Mouse (Mus musculus) ES-E14 (cell line): ENCODE data around the gene Plxna2. TPM values are rescaled to one million over a fixed set of nuclear protein-coding genes. Genes with fewer than 3 reads are reported as not detected.

ENCODE experiments used
- DNase-seq: peaks from one replicate; pipeline ENCODE4 v3.0.0-alpha.2; 2013; ENCODE audit warnings: low read depth, low spot score
- H3K27ac ChIP-seq: 2 replicates; pipeline ENCODE4 v1.5.1; 2012; ENCODE audit warnings: low read depth, mild to moderate bottlenecking, low read length, moderate library complexity, mixed read lengths; ENCODE audit not compliant: poor library complexity, insufficient read depth, severe bottlenecking
- H3K36me3 ChIP-seq: 2 replicates; pipeline ENCODE4 v1.6.1; 2012; ENCODE audit warnings: mild to moderate bottlenecking, low read length, moderate library complexity, mixed read lengths; ENCODE audit not compliant: control insufficient read depth, poor library complexity, insufficient read depth, severe bottlenecking
- H3K4me1 ChIP-seq, 2 experiments: fragments of 150-350 bp in 1 of 2; sonication (generic) in 1 of 2; 2 replicates each; pipeline ENCODE4 v1.6.1; 2012; ENCODE audit warnings: low read length in 2 of 2, mild to moderate bottlenecking in 1 of 2, mixed read lengths in 1 of 2; ENCODE audit not compliant: control insufficient read depth in 2 of 2, insufficient read depth in 2 of 2, poor library complexity in 1 of 2
- H3K4me3 ChIP-seq, 2 experiments: fragments of 150-350 bp in 1 of 2; sonication (generic) in 1 of 2; 2 replicates each; pipeline ENCODE4 v1.5.1; 2012; ENCODE audit warnings: low read length in 2 of 2, low read depth in 1 of 2, mild to moderate bottlenecking in 1 of 2, mixed read lengths in 1 of 2; ENCODE audit not compliant: insufficient read depth in 1 of 2, poor library complexity in 1 of 2, severe bottlenecking in 1 of 2
- H3K9ac ChIP-seq: 2 replicates; pipeline ENCODE4 v1.6.1; 2012; ENCODE audit warnings: low read depth, mild to moderate bottlenecking, low read length, mixed read lengths; ENCODE audit not compliant: poor library complexity, insufficient read depth, severe bottlenecking
- H3K9me3 ChIP-seq: fragments of 150-350 bp; sonication (generic); 2 replicates; pipeline ENCODE4 v1.6.1; 2012; ENCODE audit warnings: low read depth, mild to moderate bottlenecking, low read length; ENCODE audit not compliant: control insufficient read depth, insufficient read depth
- CHD2 ChIP-seq: IDR thresholded peaks from 2 replicates; pipeline ENCODE4 v1.6.1; 2014; ENCODE audit warnings: mild to moderate bottlenecking, low read depth, low read length, inconsistent platforms
- HCFC1 ChIP-seq: IDR thresholded peaks from 2 replicates; pipeline ENCODE4 v1.6.1; 2012; ENCODE audit warnings: low read length, inconsistent platforms, borderline replicate concordance; ENCODE audit not compliant: insufficient read depth
- MAFK ChIP-seq: IDR thresholded peaks from 2 replicates; pipeline ENCODE4 v1.6.1; 2014; ENCODE audit warnings: mild to moderate bottlenecking, low read depth, low read length, inconsistent platforms; ENCODE audit not compliant: insufficient read depth
- ZC3H11A ChIP-seq: IDR thresholded peaks from 2 replicates; pipeline ENCODE4 v1.6.1; 2012; ENCODE audit warnings: low read depth, mild to moderate bottlenecking, inconsistent platforms, low read length, borderline replicate concordance
- ZNF384 ChIP-seq: IDR thresholded peaks from 2 replicates; pipeline ENCODE4 v1.6.1; 2012; ENCODE audit warnings: low read depth, low read length, inconsistent platforms
- in situ Hi-C, 2 experiments: fragments of 600-800 bp; cut with MboI; formaldehyde crosslinking; loops; one replicate each; pipeline ENCODE4 v1.15.1; 2025; ENCODE audit warnings: low sequenced_read_pairs in 2 of 2, inconsistent platforms in 1 of 2; ENCODE audit not compliant: unreplicated experiment in 2 of 2
- total RNA-seq: library from RNA; depleted of rRNA; stranded (reverse); fragments of 300-350 nt; gene quantifications from 2 replicates; pipeline ENCODE4 v1.2.3, GENCODE M21; 2012

Gene Plxna2
- total RNA-seq, 1 experiment = 3.9 TPM

GRCm38 (mm10) chr1:194774350-194774749, 156.3 kb downstream of the Plxna2 start:
- in situ Hi-C loops = no loop called here
- H3K4me1 ChIP-seq = peaks cover 0 to 2% of the 10 kb centered on the region in 2 experiments; a peak in 1 of 4 replicates
- no peaks in the 10 kb centered on the region for H3K36me3 ChIP-seq
- no peak overlapping the region for H3K27ac ChIP-seq
- H3K4me3 ChIP-seq = no peak overlapping the region
- DNase-seq = no peak
- H3K9ac ChIP-seq = no peak overlapping the region
- no peaks in the 10 kb centered on the region for H3K9me3 ChIP-seq
- TF ChIP-seq MAFK (no peak), ZC3H11A (no peak), CHD2 (no peak), ZNF384 (no peak), HCFC1 (no peak)

DNA sequence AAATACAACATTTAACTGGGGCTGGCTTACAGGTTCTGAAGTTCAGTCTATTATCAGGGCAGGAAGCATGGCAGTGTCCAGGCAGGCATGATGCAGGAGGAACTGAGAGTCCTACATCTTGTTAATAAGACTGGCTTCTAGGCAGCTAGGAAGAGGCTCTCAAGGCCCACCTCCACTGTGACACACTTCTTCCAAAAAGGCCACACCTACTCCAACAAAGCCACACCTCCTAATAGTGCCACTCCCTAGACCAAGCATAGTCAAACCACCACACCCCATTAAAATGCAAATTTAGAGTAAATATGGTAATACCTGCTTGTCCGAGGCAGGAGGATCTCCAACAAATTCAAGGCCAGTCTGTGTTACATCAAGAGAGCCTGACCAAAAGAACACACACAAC, 156.7 kb downstream of the Plxna2 start:
- Histone ChIP-seq H3K36me3 (no peaks in the 10 kb centered on the region), H3K9me3 (no peaks in the 10 kb centered on the region), H3K4me1 (peaks cover 0 to 2% of the 10 kb centered on the region in 2 experiments; a peak in 1 of 4 replicates), H3K4me3 (no peak overlapping the region), H3K9ac (no peak overlapping the region), H3K27ac (no peak overlapping the region)
- TF ChIP-seq ZNF384 (no peak), MAFK (no peak), ZC3H11A (no peak), CHD2 (no peak), HCFC1 (no peak)
- no peak for DNase-seq
- in situ Hi-C loops = no loop called here

GRCm38 (mm10) chr1:194775656-194776374, 157.8 kb downstream of the Plxna2 start:
- Histone ChIP-seq H3K27ac (no peak overlapping the region), H3K4me3 (no peak overlapping the region), H3K9me3 (no peaks in the 10 kb centered on the region), H3K4me1 (peaks cover 0 to 2% of the 10 kb centered on the region in 2 experiments; a peak in 1 of 4 replicates), H3K36me3 (no peaks in the 10 kb centered on the region), H3K9ac (no peak overlapping the region)
- no peak for DNase-seq
- in situ Hi-C loops = no loop called here
- TF ChIP-seq ZC3H11A (no peak), CHD2 (no peak), ZNF384 (no peak), MAFK (no peak), HCFC1 (no peak)

GRCm38 (mm10) chr1:194776510-194777244, 158.7 kb downstream of the Plxna2 start:
- no peak for DNase-seq
- peaks cover 0 to 3% of the 10 kb centered on the region in 2 experiments; a peak in 1 of 4 replicates for H3K4me1 ChIP-seq
- H3K36me3 ChIP-seq = no peaks in the 10 kb centered on the region
- in situ Hi-C loops = no loop called here
- no peak overlapping the region for H3K4me3 ChIP-seq
- no peak overlapping the region for H3K27ac ChIP-seq
- no peak overlapping the region for H3K9ac ChIP-seq
- H3K9me3 ChIP-seq = no peaks in the 10 kb centered on the region
- TF ChIP-seq HCFC1 = no peak
- no peak for TF ChIP-seq ZNF384
- no peak for TF ChIP-seq ZC3H11A
- no peak for TF ChIP-seq MAFK
- no peak for TF ChIP-seq CHD2
